Mouse (Mus musculus) left cerebral cortex, adult 2 months (tissue): ENCODE data around the gene Ttc23l. TPM values are rescaled to one million over a fixed set of nuclear protein-coding genes. Genes with fewer than 3 reads are reported as not detected.

Source experiments
- DNase-seq, 2 experiments: peaks; one replicate each; pipeline ENCODE4 v3.0.0; 2021 to 2022; ENCODE audit warnings: low spot score in 2 of 2, mixed read lengths in 1 of 2; ENCODE audit errors: extremely low spot score in 1 of 2
- H3K27ac ChIP-seq: fragments of 200-600 bp; 2 replicates; pipeline ENCODE4 v1.8.1; 2022
- H3K4me3 ChIP-seq: fragments of 200-600 bp; 2 replicates; pipeline ENCODE4 v1.8.1; 2022
- CTCF ChIP-seq: fragments of 200-600 bp; IDR thresholded peaks from 2 replicates; pipeline ENCODE4 v1.8.1; 2022; ENCODE audit warnings: antibody characterized with exemption, mild to moderate bottlenecking, moderate library complexity
- intact Hi-C: fragments of 180-260 bp; cut with DNase I; formaldehyde crosslinking; loops from one replicate; pipeline ENCODE4 v1.15.1; 2025
- total RNA-seq, 2 experiments: library from RNA; stranded (reverse); gene quantifications; 2 replicates each; pipeline ENCODE4 v1.2.3; 2021

Ttc23l gene
- total RNA-seq, 2 experiments from 2014 or later, result not detected

- peak within 1 kb of the TSS; percentile 74 for H3K27ac ChIP-seq
- H3K4me3 ChIP-seq, result peak within 1 kb of the TSS; percentile 89
- DNase-seq, result peak; percentile 76 to 80
- intact Hi-C loops, result loop anchor here (1.0 to 10.0 kb wide), 2 partner anchors 16 to 1015 kb away; partner anchors contain the start of gene Rad1
- TF ChIP-seq CTCF, result no peak
Observed at GRCm38 (mm10) chr15:10470151-10470831, 88.2 kb downstream of the Ttc23l start, which contains the start of gene Dnajc21. TSS of gene Dnajc21 (minus strand) at chr15:10470516.

- peak in 1 of 2 experiments; percentile 39 for DNase-seq
- no peak for TF ChIP-seq CTCF
- H3K27ac ChIP-seq, result peak overlapping the region; percentile 74
- intact Hi-C loops, result loop anchor here (1.0 to 10.0 kb wide), 2 partner anchors 17 to 1015 kb away; partner anchors contain the start of gene Rad1
- peak overlapping the region; percentile 89 for H3K4me3 ChIP-seq
Observed at GRCm38 (mm10) chr15:10469641-10470150, 88.8 kb downstream of the Ttc23l start.

DNA sequence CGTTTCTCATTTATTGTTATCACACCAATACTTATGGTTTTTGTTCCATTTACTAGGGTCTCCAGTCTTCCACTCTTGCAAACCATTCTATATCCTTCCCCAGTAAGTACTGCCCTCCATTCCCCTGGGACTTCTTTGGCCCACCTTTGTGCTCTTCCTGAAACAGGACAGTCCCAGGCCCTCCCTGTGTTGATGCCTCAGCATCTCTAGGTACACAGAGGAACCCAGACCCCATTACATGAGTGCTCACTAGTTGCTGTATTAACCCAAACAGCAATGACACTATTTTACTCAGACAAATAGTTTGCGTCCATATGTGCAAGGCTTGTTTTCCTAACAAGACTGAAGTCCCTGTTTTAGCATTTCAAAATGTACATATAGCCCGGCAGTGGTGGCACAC, 89.7 kb downstream of the Ttc23l start:
- peak overlapping the region; percentile 89 for H3K4me3 ChIP-seq
- intact Hi-C loops, result no loop called here

DNA sequence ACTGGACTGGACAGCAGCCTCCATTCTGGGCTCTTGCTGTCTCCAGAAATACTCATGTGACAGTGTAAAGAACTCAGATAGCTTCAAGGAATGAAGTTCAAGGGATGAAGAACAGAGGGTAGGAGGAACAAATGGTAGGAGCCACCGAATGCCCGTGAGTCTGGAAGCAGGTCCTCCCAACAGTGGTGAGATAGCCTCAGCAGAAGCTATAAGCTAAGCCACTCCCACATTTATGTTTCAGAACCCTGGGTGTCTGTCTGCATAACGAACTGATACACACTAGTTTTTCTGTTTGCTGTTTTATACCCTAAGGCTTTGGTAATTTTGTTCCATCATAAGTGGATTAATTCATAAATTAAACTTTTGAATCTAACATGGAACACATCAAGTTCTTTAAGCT, 93.8 kb downstream of the Ttc23l start:
- TF ChIP-seq CTCF, result no peak

More for the DNA sequence above, 89.7 kb downstream of the Ttc23l start:
- TF ChIP-seq CTCF, result no peak
- peak overlapping the region; percentile 29; the same call in 1 of the 2 replicates for H3K27ac ChIP-seq
- no peak for DNase-seq

DNA sequence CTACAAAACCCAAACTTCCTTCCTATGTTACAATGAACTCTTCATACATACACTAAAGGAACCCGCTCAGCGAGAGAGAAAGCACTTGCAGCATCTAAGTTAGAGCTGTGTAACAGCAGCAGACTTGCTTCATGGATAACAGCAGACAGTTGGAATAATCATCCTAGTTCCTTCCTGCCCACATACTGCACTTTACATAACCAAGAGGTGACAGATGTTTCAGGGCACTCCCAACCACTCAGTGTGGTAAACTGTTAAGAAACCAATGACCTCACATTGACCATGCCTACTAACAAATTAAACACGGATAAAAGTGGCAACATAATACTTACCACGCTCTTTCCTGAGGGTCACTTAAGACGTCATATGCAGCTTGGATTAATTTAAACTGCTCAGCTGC, 94.9 kb downstream of the Ttc23l start:
- peak overlapping the region; percentile 54; the same call in 1 of the 2 replicates for H3K27ac ChIP-seq
- H3K4me3 ChIP-seq, result no peak overlapping the region
- TF ChIP-seq CTCF, result no peak
- intact Hi-C loops, result loop anchor here (2.0 to 5.0 kb wide), 2 partner anchors 37 to 51 kb away; no protein-coding TSS in a partner anchor
- DNase-seq, result no peak

More for the DNA sequence above, 93.8 kb downstream of the Ttc23l start:
- H3K4me3 ChIP-seq, result no peak overlapping the region
- intact Hi-C loops, result loop anchor here (5.0 kb wide), 1 partner anchor 52 kb away; no protein-coding TSS in a partner anchor
- H3K27ac ChIP-seq, result peak overlapping the region; percentile 32; the same call in 1 of the 2 replicates
- DNase-seq, result no peak

GRCm38 (mm10) chr15:10460986-10461385, 97.5 kb downstream of the Ttc23l start:
- TF ChIP-seq CTCF, result no peak
- Histone ChIP-seq H3K4me3 (no peak overlapping the region), H3K27ac (peak overlapping the region; percentile 56; the same call in 1 of the 2 replicates)
- DNase-seq, result no peak
- intact Hi-C loops, result loop anchor here (5.0 kb wide), 1 partner anchor 49 kb away; no protein-coding TSS in a partner anchor

Other genes starting within 250 kb of the Ttc23l start
- gene Gm21973, start 233.3 kb downstream of the Ttc23l start, total RNA-seq, result not detected
- not detected for gene Agxt2, start 200.1 kb downstream of the Ttc23l start, total RNA-seq
- gene Dnajc21, start 88.2 kb downstream of the Ttc23l start, total RNA-seq, result 10 to 100 TPM; 31.3 to 36.5 TPM
- gene Brix1, start 72.7 kb downstream of the Ttc23l start, total RNA-seq, result 10 to 100 TPM; 18.2 to 22.3 TPM
- 10 to 100 TPM; 14.4 to 15.6 TPM for gene Rad1, start 72.7 kb downstream of the Ttc23l start, total RNA-seq
- gene Rai14, start 156.0 kb upstream of the Ttc23l start, total RNA-seq, result 10 to 100 TPM in 1 of 2 experiments, 1 to 10 TPM in 1; 8.9 to 12.5 TPM